Mouse (Mus musculus) CH12.LX (cell line): Measurements from ENCODE around the gene Rapgef2. TPM values are rescaled to one million over a fixed set of nuclear protein-coding genes. Genes with fewer than 3 reads are reported as not detected.

Source experiments
- DNase-seq: peaks from one replicate; pipeline ENCODE4 v3.0.0-alpha.2; 2013; ENCODE audit errors: extremely low read depth
- H3K27ac ChIP-seq: 2 replicates; pipeline ENCODE4 v1.5.1; 2012; ENCODE audit warnings: low read depth, mild to moderate bottlenecking, control low read depth, moderate library complexity; ENCODE audit not compliant: insufficient read depth
- H3K27me3 ChIP-seq: replicated peaks from 2 replicates; pipeline ENCODE3; 2012; ENCODE audit warnings: inconsistent platforms
- H3K36me3 ChIP-seq, 2 experiments: replicated peaks in 1 of 2; 2 replicates each; pipeline versions ENCODE3 to v1.6.1; 2012; ENCODE audit warnings: inconsistent platforms in 1 of 2, low read length in 1 of 2, mild to moderate bottlenecking in 1 of 2, mixed read lengths in 1 of 2, moderate library complexity in 1 of 2; ENCODE audit not compliant: control insufficient read depth in 1 of 2, insufficient read depth in 1 of 2
- H3K4me1 ChIP-seq, 2 experiments: 2 replicates each; pipeline ENCODE4 v1.6.1; 2012; ENCODE audit warnings: inconsistent platforms in 1 of 2, moderate library complexity in 1 of 2; ENCODE audit not compliant: insufficient read depth in 2 of 2, control insufficient read depth in 1 of 2
- H3K4me2 ChIP-seq: 2 replicates; pipeline ENCODE4 v1.6.1; 2012; ENCODE audit warnings: low read depth, mild to moderate bottlenecking, control low read depth; ENCODE audit not compliant: poor library complexity, insufficient read depth, severe bottlenecking
- H3K4me3 ChIP-seq, 3 experiments: fragments of 150-350 bp in 1 of 3; sonication (generic) in 1 of 3; replicated peaks in 1 of 3; 2 replicates each; pipeline versions ENCODE3 to v1.5.1; 2011 to 2012; ENCODE audit warnings: low read depth in 2 of 3, low read length in 2 of 3, mild to moderate bottlenecking in 2 of 3, moderate library complexity in 2 of 3, control low read depth in 1 of 3, improper control_type of control experiment in 1 of 3, inconsistent platforms in 1 of 3, mixed read lengths in 1 of 3; ENCODE audit not compliant: poor library complexity in 1 of 3
- H3K79me2 ChIP-seq: replicated peaks from 2 replicates; pipeline ENCODE4 v1.6.1; 2012; ENCODE audit warnings: mild to moderate bottlenecking, moderate library complexity; ENCODE audit not compliant: control insufficient read depth, poor library complexity, insufficient read depth, severe bottlenecking; ENCODE audit errors: extremely low read depth
- H3K9ac ChIP-seq: 2 replicates; pipeline ENCODE4 v1.6.1; 2012; ENCODE audit warnings: low read depth, mild to moderate bottlenecking, control low read depth, moderate library complexity; ENCODE audit not compliant: insufficient read depth
- H3K9me3 ChIP-seq: replicated peaks from 2 replicates; pipeline ENCODE3; 2012; ENCODE audit warnings: low read length, inconsistent platforms, mixed read lengths
- CHD1 ChIP-seq: IDR thresholded peaks from 2 replicates; pipeline ENCODE4 v1.6.1; 2012; ENCODE audit warnings: low read depth, low read length, improper control_type of control experiment, inconsistent platforms
- EP300 ChIP-seq: IDR thresholded peaks from 2 replicates; pipeline ENCODE4 v1.6.1; 2011; ENCODE audit warnings: low read length, improper control_type of control experiment
- ETS1 ChIP-seq: conservative IDR thresholded peaks from 2 replicates; pipeline ENCODE4 v1.6.1; 2012; ENCODE audit warnings: low read depth, mild to moderate bottlenecking, inconsistent platforms, low read length, improper control_type of control experiment, moderate library complexity
- GABPA ChIP-seq: IDR thresholded peaks from 2 replicates; pipeline ENCODE4 v1.6.1; 2012; ENCODE audit warnings: low read depth, low read length, improper control_type of control experiment, inconsistent platforms; ENCODE audit not compliant: insufficient replicate concordance
- JUN ChIP-seq: IDR thresholded peaks from 2 replicates; pipeline ENCODE4 v1.6.1; 2011; ENCODE audit warnings: low read depth, mild to moderate bottlenecking, low read length, improper control_type of control experiment, moderate library complexity; ENCODE audit not compliant: insufficient read depth
- JUND ChIP-seq: conservative IDR thresholded peaks from 2 replicates; pipeline ENCODE4 v1.6.1; 2011; ENCODE audit warnings: low read depth, low read length, improper control_type of control experiment
- KAT2A ChIP-seq: IDR thresholded peaks from 2 replicates; pipeline ENCODE4 v1.6.1; 2012; ENCODE audit warnings: low read length, improper control_type of control experiment, inconsistent platforms; ENCODE audit not compliant: insufficient replicate concordance
- MXI1 ChIP-seq: IDR thresholded peaks from 2 replicates; pipeline ENCODE4 v1.6.1; 2011; ENCODE audit warnings: mild to moderate bottlenecking, low read depth, low read length, improper control_type of control experiment
- MYC ChIP-seq: IDR thresholded peaks from 2 replicates; pipeline ENCODE4 v1.6.1; 2011; ENCODE audit warnings: low read depth, mild to moderate bottlenecking, improper control_type of control experiment, low read length
- NELFE ChIP-seq: IDR thresholded peaks from 2 replicates; pipeline ENCODE4 v1.6.1; 2011; ENCODE audit warnings: low read depth, low read length, improper control_type of control experiment
- NRF1 ChIP-seq: IDR thresholded peaks from 2 replicates; pipeline ENCODE4 v1.6.1; 2014; ENCODE audit warnings: low read depth, mild to moderate bottlenecking, inconsistent platforms, low read length, improper control_type of control experiment, moderate library complexity
- PAX5 ChIP-seq: IDR thresholded peaks from 2 replicates; pipeline ENCODE4 v1.6.1; 2012; ENCODE audit warnings: low read length, inconsistent platforms, mixed read lengths
- POLR2A ChIP-seq: IDR thresholded peaks from 2 replicates; pipeline ENCODE4 v1.6.1; 2011; ENCODE audit warnings: low read depth, mild to moderate bottlenecking, improper control_type of control experiment, low read length
- RAD21 ChIP-seq: IDR thresholded peaks from 2 replicates; pipeline ENCODE4 v1.6.1; 2011; ENCODE audit warnings: low read depth, mild to moderate bottlenecking, low read length, improper control_type of control experiment, moderate library complexity
- TBP ChIP-seq: conservative IDR thresholded peaks from 2 replicates; pipeline ENCODE4 v1.6.1; 2011; ENCODE audit warnings: low read depth, low read length, improper control_type of control experiment
- UBTF ChIP-seq: IDR thresholded peaks from 2 replicates; pipeline ENCODE4 v1.6.1; 2012; ENCODE audit warnings: low read depth, mild to moderate bottlenecking, inconsistent platforms, low read length, improper control_type of control experiment, moderate library complexity
- USF1 ChIP-seq: IDR thresholded peaks from 2 replicates; pipeline ENCODE4 v1.6.1; 2014; ENCODE audit warnings: low read depth, mild to moderate bottlenecking, inconsistent platforms, low read length, improper control_type of control experiment
- USF2 ChIP-seq: conservative IDR thresholded peaks from 2 replicates; pipeline ENCODE4 v1.6.1; 2011; ENCODE audit warnings: low read depth, low read length, improper control_type of control experiment
- ZC3H11A ChIP-seq: IDR thresholded peaks from 2 replicates; pipeline ENCODE4 v1.6.1; 2012; ENCODE audit warnings: low read depth, mild to moderate bottlenecking, inconsistent platforms, low read length, improper control_type of control experiment
- ZKSCAN1 ChIP-seq: IDR thresholded peaks from 2 replicates; pipeline ENCODE4 v1.6.1; 2012; ENCODE audit warnings: low read depth, inconsistent platforms, low read length, improper control_type of control experiment, borderline replicate concordance
- ZNF384 ChIP-seq: IDR thresholded peaks from 2 replicates; pipeline ENCODE4 v1.6.1; 2012; ENCODE audit warnings: low read depth, low read length, improper control_type of control experiment, inconsistent platforms
- dilution Hi-C: fragments of 300-500 bp; cut with MboI; formaldehyde crosslinking; loops from 2 replicates; pipeline ENCODE4 v1.14.3; 2020; ENCODE audit warnings: low sequenced_read_pairs; ENCODE audit not compliant: extremely low pct_unique_long_range_greater_than_20kb, extremely low pct_ligation_motif_present
- in situ Hi-C: fragments of 300-500 bp; cut with MboI; formaldehyde crosslinking; loops from 3 replicates; pipeline ENCODE4 v1.14.3; 2019; ENCODE audit warnings: low sequenced_read_pairs, low pct_ligation_motif_present, low pct_unique_long_range_greater_than_20kb, mixed read lengths
- polyA plus RNA-seq: library from polyadenylated mRNA; unstranded; fragments of >175 nt; gene quantifications from 2 replicates; pipeline ENCODE4 v1.2.1, GENCODE M21; 2012; ENCODE audit warnings: low read depth; ENCODE audit not compliant: insufficient read length
- total RNA-seq, 2 experiments: library from RNA; depleted of rRNA; stranded (reverse); fragments of 300-350 nt in 1 of 2; fragments of >200 nt in 1 of 2; gene quantifications; 2 replicates each; pipeline ENCODE4 v1.2.3; 2012 to 2014

Gene Rapgef2
- total and polyA plus RNA-seq, 3 experiments = 0.72 to 3.1 (median 2.6) TPM

DNA sequence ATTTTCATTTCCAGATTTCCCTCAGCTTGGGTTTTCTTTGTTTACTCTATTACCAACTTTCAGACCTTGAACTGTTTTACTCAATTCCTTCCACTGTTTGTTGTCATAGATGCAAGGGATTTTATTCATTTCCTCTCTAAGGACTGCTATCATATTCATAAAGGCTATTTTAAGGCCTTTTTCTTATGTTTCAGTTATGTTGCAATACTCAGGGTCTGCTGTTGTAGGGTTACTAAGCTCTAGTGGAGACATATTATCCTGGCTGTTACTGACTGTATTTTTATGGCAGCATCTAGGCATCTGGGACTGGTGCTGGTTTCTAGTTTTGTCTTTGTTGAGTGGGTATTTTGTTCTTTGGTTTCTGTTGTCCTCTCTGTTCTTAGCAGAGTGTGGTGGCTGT lies 128.1 kb downstream of the Rapgef2 start:
- H3K4me2 ChIP-seq = no peak overlapping the region
- no peak for DNase-seq
- H3K9ac ChIP-seq = no peak overlapping the region
- peaks cover 0 to 6% of the 10 kb centered on the region in 2 experiments for H3K36me3 ChIP-seq
- no peak overlapping the region for H3K4me3 ChIP-seq
- dilution Hi-C loops (no loop called here), in situ Hi-C loops (no loop called here)
- no peaks in the 10 kb centered on the region for H3K9me3 ChIP-seq
- TF ChIP-seq KAT2A = no peak
- TF ChIP-seq MYC = no peak
- no peak for TF ChIP-seq USF1
- TF ChIP-seq POLR2A = no peak
- TF ChIP-seq UBTF = no peak
- no peak for TF ChIP-seq ZKSCAN1
- TF ChIP-seq TBP = no peak
- no peak for TF ChIP-seq CHD1
- no peak for TF ChIP-seq NELFE
- no peak for TF ChIP-seq EP300
- TF ChIP-seq ZNF384 = no peak
- no peak for TF ChIP-seq MXI1
- no peak for TF ChIP-seq ZC3H11A
- no peak for TF ChIP-seq ETS1
- TF ChIP-seq RAD21 = no peak
- no peak for TF ChIP-seq NRF1
- no peak for TF ChIP-seq JUND
- TF ChIP-seq GABPA = no peak
- no peak for TF ChIP-seq USF2
- no peak for TF ChIP-seq PAX5
- no peak overlapping the region for H3K27ac ChIP-seq
- peaks cover 0 to 31% of the 10 kb centered on the region in 2 experiments; a peak in 2 of 4 replicates for H3K4me1 ChIP-seq
- H3K79me2 ChIP-seq = no peaks in the 10 kb centered on the region
- H3K27me3 ChIP-seq = no peaks in the 10 kb centered on the region

DNA sequence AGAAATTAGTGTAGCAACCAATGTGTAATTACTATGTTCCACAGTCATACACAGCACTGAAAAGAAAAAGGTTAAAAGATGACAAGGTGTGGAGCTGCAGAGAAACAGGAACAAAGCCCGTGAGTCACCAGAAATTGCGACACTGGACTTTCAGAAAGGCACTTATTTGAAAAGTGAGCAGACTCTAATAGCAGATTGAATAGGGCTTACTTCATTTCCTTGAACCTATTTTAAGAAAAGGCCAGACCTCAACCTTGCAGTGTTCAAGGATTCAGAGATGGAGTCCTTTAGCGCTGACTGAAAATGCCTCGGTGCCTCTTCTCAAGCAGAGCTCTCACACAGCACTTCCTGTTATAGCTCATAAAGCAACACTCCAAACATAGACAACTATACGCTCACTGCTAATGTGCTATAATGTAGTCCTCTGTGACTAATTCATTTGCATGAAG lies 133.3 kb downstream of the Rapgef2 start:
- Histone ChIP-seq H3K27ac (no peak overlapping the region), H3K4me2 (no peak overlapping the region)
- TF ChIP-seq ETS1 (peak; percentile 35; the same call in 1 of the 2 replicates), TBP (no peak), RAD21 (no peak), USF1 (no peak), JUN (no peak), NRF1 (no peak)
- TF ChIP-seq, all 38 proteins: peak for 1
- Histone ChIP-seq H3K4me1 (peaks cover 0 to 17% of the 10 kb centered on the region in 2 experiments; a peak in 1 of 4 replicates), H3K79me2 (no peaks in the 10 kb centered on the region), H3K9me3 (no peaks in the 10 kb centered on the region), H3K9ac (no peak overlapping the region), H3K36me3 (peaks cover 0 to 3% of the 10 kb centered on the region in 2 experiments), H3K4me3 (no peak overlapping the region), H3K27me3 (no peaks in the 10 kb centered on the region)
- DNase-seq = peak; percentile 52
- in situ Hi-C loops (no loop called here), dilution Hi-C loops (no loop called here)
